Mouse (Mus musculus) frontal cortex, postnatal 14 days (tissue): ENCODE data around the gene Hid1.

Experiments
- DNase-seq, 2 experiments: peaks; one replicate each; pipeline ENCODE4 v3.0.0; 2022; ENCODE audit warnings: low spot score in 2 of 2

Hid1 gene

GRCm38 (mm10) chr11:115336115-115336514 is 31.4 kb downstream of the Hid1 start:
- no peak for DNase-seq

DNA sequence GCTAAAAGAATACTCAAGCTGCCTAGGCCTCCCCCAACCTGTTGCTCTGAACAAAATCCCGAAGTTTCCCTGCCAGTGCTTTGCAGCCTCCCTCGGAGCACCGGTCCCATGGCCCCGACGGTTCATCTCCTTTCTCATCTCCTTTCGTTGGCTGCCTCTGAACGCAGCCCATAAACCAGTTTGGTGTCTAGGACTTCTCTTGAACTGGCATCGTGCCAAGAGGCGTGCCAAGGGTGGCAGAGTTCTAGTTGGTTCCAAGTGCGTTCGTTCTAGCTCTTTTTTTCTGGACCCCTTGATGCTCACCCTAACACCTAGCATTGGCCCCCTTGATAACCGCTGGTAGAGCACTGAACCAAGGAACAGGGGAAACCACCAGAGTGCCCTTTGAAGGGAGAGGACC is 32.3 kb downstream of the Hid1 start:
- DNase-seq: no peak

DNA sequence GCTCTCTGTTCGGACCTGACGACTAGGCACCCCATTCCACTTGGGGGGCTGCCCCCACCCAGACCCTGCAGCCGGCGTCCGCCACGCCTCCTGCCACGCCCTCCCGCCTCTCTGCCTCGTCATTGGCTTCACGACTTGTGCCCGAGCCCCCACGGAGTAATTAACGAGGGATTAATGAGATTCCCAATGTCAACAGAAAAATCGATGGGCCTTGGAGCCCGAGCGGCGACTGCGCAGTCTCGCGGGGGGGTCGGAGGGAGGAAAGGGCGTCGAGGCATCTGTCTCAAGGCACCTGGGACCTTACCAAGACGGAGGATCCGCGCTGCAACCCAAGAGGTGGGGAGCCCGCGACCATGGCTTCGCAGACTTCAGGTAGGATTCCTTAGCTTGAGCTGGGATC is 33.0 kb downstream of the Hid1 start, which contains the start of gene Otop3:
TSS of gene Otop3 (plus strand) at position 201 of the 400 bp plus-strand sequence.
- no peak for DNase-seq

- no peak for DNase-seq
Measured at GRCm38 (mm10) chr11:115329339-115329738, 38.2 kb downstream of the Hid1 start.

DNA sequence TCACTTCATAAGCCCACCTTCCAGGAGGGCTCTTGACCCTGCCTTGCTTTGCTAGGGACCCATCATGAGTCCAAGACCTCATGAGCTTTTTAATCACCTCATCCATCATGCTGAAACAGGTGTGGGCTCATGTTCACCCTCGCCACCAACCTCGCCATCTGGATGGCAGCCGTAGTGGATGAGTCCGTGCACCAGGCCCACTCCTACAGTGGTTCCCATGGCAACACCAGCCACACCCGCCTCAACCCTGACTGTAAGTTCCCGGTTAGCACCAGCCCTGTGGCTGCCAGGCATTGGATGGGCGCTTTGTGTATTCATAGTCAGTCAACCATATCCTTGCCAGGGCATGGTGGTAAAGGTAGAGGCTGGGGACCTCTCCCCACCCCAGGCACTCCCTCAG is 40.8 kb downstream of the Hid1 start:
- no peak for DNase-seq

DNA sequence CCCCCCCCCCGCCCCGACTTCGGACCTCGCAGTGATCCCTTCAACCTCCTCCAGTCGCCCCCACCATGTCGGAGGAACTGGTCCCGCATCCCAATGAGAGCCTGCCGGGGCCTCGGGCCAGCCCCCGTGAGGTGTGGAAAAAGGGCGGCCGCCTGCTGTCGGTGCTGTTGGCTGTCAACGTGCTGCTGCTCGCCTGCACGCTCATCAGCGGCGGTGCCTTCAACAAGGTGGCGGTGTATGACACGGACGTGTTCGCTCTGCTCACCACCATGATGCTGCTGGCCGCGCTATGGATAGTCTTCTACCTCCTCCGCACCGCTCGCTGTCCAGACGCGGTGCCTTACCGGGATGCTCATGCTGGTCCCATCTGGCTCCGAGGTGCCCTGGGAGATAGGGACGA is 44.2 kb downstream of the Hid1 start:
- no peak for DNase-seq

DNA sequence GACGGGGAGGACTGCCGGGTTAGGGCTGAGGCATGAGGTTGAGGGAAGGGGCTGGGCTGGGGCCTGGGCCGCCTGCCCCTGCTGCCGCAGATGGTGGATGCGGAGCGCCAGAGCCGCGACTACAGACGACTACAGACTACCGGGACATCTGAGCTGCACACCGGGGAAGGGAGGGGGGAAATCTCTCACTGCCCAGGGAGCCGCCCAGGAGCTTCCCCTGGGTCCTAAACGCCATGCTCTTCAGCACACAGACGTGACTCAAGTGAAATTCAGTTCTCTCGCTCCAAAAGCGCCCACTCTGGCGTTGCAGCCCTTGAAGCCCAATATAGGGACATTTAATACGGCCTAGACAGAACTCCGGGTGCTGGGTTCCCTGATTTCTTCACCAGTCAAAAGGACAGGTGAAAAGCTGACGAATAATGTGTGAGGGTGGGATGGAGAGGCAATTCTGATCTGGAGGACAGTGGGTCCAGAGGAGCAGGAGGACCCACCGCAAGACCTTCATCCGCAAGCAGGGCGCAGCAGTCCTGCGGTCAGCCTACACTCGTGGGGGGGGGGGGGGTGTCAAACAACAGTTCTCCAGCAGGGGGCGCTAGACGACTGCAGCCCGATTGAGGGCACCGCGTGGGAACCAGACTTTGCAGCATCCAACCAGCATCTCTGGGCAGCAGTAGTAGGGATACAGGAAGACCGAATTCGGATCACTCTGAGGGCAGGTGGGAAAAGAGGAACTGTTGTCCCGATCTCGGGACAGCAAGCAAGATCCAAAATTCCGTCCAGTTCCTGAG is 45.5 kb downstream of the Hid1 start, which contains the start of gene Ush1g:
TSS of gene Ush1g (minus strand) at position 136 of the 788 bp plus-strand sequence.
- no peak for DNase-seq

GRCm38 (mm10) chr11:115319704-115320383 is 47.7 kb downstream of the Hid1 start:
- DNase-seq: no peak

GRCm38 (mm10) chr11:115318245-115319027 is 49.1 kb downstream of the Hid1 start:
- no peak for DNase-seq

- DNase-seq: no peak
Measured at GRCm38 (mm10) chr11:115317204-115317603, 50.4 kb downstream of the Hid1 start.

- DNase-seq: no peak
Measured at GRCm38 (mm10) chr11:115314249-115314648, 53.3 kb downstream of the Hid1 start.

DNA sequence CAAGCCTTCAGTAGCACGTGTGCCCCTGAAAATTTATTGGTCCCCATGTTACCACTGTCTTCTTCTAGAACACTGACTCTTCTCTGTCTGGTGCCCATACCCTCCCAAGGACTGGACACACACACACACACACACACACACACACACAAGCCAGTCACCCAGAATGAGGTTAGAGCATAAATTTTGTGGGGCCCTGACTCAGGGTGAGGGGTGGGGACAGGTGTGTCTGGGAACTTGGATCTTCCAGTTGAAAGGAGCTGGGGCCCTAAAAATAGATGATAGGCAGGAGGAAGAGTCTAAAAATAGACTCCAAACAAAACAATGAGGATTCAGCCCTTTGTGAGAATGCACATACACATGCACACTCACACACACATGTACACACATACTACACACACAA is 58.8 kb downstream of the Hid1 start:
- DNase-seq: no peak

GRCm38 (mm10) chr11:115306863-115307262 is 60.7 kb downstream of the Hid1 start, which contains the start of gene Otop2:
Otop2 (plus strand) TSS chr11:115307163.
- no peak for DNase-seq

DNA sequence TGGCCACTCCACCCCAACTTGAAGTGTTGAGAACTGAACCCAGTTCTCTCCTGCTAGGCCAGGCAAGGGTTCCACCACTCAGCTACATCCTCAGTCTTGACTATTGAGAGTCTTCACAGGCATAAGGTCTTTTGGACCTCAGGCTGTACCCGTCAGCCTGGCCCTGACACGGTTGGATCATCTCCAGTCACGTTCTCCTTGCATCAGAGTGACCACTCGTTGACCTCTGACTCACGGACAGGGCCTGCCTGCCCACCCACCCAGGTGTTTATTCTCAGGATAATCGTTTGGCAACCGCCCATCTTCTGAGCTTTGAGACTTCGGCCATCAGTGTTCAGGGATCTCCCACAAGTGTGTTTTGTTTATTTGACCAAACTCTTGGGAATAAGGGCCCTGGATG is 64.4 kb downstream of the Hid1 start:
- no peak for DNase-seq

DNA sequence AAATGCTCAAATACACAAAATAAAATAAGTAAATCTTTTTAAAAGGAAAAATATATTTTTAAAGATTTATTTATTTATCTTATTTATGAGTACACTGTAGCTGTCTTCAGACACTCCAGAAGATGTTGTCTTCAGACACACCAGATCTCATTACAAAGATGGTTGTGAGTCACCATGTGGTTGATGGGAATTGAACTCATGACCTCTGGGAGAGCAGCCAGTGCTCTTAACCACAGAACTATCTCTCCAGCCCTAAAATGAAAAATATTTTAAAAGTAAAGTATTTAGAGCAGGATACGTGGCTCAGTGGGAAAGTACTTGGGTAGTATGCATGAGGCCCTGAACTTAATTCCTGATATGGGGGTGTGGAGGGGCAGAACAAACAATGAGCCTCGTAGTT is 66.2 kb downstream of the Hid1 start:
- DNase-seq: no peak

DNA sequence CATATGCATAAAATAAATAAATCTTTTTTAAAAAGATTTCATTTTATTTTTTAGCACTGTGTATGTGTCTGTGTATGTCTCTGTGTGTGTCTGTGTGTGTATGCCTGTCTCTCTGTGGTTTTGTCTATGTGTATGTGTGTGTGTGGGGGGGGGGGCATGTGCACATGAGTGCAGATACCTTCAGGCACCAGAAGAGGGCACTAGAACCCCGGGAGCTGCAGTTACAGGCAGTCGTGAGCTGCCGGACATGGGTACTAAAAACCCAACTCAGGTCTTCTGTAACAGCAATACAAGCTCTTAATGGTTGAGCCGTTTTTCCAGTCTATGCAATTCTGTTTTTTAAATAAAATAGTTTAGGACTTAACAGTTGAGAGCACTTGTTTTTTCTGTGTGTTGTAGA is 66.8 kb downstream of the Hid1 start:
- no peak for DNase-seq

DNA sequence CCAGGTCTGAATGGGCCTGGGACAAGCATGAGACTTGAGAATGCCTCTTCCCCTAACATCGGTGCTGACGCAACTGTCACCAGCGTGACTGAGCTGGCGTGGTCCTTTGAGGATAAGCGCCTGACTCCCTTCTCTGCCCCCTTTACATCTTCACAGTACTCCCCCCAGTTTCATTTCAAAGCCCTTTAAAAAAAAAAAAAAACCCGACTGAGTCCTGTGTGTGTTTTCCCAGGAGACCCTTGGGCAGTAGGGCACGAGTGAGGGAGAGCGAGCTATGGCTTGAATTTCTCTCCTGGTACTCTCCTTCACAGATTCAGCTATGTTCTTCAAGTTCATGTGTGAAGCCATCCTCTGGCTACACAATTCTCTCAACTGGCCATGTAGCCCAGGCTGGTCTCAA is 69.4 kb downstream of the Hid1 start:
- no peak for DNase-seq
